ENCODE assay signal across 9 mouse cellular contexts in the genomic region with DNA sequence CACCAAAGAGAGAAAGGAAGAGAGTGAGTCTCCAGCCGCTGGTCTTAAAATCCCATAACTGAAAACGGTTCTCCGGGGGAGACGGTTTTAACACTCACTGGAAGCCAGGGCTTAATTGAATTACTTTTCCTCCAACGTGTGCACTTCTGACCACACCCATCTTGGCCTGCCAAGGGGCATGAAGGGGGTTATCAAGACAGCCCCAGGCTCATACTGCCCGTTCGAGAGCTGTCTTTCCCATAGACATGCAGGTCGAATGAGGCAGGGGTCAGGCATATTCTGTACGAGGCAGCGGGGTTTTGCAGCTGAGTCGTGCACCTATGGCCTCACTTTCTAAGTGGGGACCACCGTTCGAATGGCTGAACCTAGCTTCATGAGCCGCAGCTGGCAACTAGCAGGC.
"Had no signal": no experiment of that assay in that cellular context is flagged by ENCODE, and none has a peak within 500 bp of the region (broad histone marks: within the 10 kb centered on the region; RNA-seq: fewer than 3 reads in every experiment).

No protein-coding gene starts in this region.

- DNase-seq: kidney, adult 11 months; kidney, postnatal 14 days; left cerebral cortex, postnatal 4 days; lung, adult 18-20 months; right cerebral cortex, adult 18-20 months; right cerebral cortex, postnatal 25 days; thymus, postnatal 36 days had no signal

- H3K4me2 ChIP-seq: limb, embryonic 13.5 days had no signal

- H3K9me3 ChIP-seq: limb, embryonic 13.5 days had no signal

- H3K36me3 ChIP-seq: limb, embryonic 13.5 days had no signal

- H3K27me3 ChIP-seq: limb, embryonic 13.5 days had no signal

- H3K9ac ChIP-seq: limb, embryonic 13.5 days; liver, embryonic 14.5 days had no signal

- H3K4me3 ChIP-seq: limb, embryonic 13.5 days had no signal

- H3K27ac ChIP-seq: limb, embryonic 13.5 days; liver, embryonic 14.5 days had no signal
